Mouse (Mus musculus): ENCODE results near the gene Phf23. TPM values are rescaled to one million over a fixed set of nuclear protein-coding genes. Genes with fewer than 3 reads are reported as not detected.
A peak's percentile ranks its signal among the peaks of the same experiment; 100 is the strongest.
"Not testable (repeated sequence)": the region's sequence is repeated elsewhere in the genome, so short reads cannot be mapped to it uniquely, and the experiment has no call there.

Gene Phf23
- 10 to 100 TPM; 25.0 to 30.3 TPM for total RNA-seq (2021)

- peak; percentile 98 for DNase-seq
Measured at GRCm38 (mm10) chr11:69995391-69995960, at the start of gene Phf23. TSS of gene Phf23 (plus strand) at chr11:69995777.

GRCm38 (mm10) chr11:69945997-69946891, 49.3 kb upstream of the Phf23 start:
- no peak for DNase-seq

- peak; percentile 86 for DNase-seq
Measured at GRCm38 (mm10) chr11:69947337-69948065, 48.1 kb upstream of the Phf23 start.

- DNase-seq, result peak; percentile 98
Measured at GRCm38 (mm10) chr11:69948066-69948762, 47.4 kb upstream of the Phf23 start, which contains the start of gene Slc2a4. TSS of gene Slc2a4 (minus strand) at chr11:69948188.

GRCm38 (mm10) chr11:69948763-69949150, 46.8 kb upstream of the Phf23 start:
- DNase-seq, result peak; percentile 95

GRCm38 (mm10) chr11:69950807-69951459, 44.6 kb upstream of the Phf23 start:
- DNase-seq, result peak; percentile 38

GRCm38 (mm10) chr11:69952274-69952673, 43.3 kb upstream of the Phf23 start:
- no peak for DNase-seq

- no peak for DNase-seq
Measured at GRCm38 (mm10) chr11:69953267-69953915, 42.2 kb upstream of the Phf23 start.

GRCm38 (mm10) chr11:69955618-69956017, 40.0 kb upstream of the Phf23 start:
- not testable (repeated sequence) for DNase-seq

GRCm38 (mm10) chr11:69956218-69956617, 39.4 kb upstream of the Phf23 start:
- DNase-seq, result no peak

GRCm38 (mm10) chr11:69960616-69961015, 35.0 kb upstream of the Phf23 start:
- no peak for DNase-seq

GRCm38 (mm10) chr11:69961841-69962240, 33.7 kb upstream of the Phf23 start:
- no peak for DNase-seq

- DNase-seq, result no peak
Measured at GRCm38 (mm10) chr11:69964650-69965270, 30.8 kb upstream of the Phf23 start, which contains the start of gene Cldn7. TSS of gene Cldn7 (plus strand) at chr11:69964779.

GRCm38 (mm10) chr11:69965271-69966005, 30.1 kb upstream of the Phf23 start:
- no peak for DNase-seq

GRCm38 (mm10) chr11:69966006-69966859, 29.3 kb upstream of the Phf23 start:
- peak; percentile 48 for DNase-seq

- DNase-seq, result no peak
Measured at GRCm38 (mm10) chr11:69966860-69967517, 28.6 kb upstream of the Phf23 start.

- no peak for DNase-seq
Measured at GRCm38 (mm10) chr11:69968793-69969192, 26.8 kb upstream of the Phf23 start.

GRCm38 (mm10) chr11:69970222-69970621, 25.4 kb upstream of the Phf23 start:
- no peak for DNase-seq
